9 mouse cellular contexts compared by ENCODE assay signal in the genomic region with DNA sequence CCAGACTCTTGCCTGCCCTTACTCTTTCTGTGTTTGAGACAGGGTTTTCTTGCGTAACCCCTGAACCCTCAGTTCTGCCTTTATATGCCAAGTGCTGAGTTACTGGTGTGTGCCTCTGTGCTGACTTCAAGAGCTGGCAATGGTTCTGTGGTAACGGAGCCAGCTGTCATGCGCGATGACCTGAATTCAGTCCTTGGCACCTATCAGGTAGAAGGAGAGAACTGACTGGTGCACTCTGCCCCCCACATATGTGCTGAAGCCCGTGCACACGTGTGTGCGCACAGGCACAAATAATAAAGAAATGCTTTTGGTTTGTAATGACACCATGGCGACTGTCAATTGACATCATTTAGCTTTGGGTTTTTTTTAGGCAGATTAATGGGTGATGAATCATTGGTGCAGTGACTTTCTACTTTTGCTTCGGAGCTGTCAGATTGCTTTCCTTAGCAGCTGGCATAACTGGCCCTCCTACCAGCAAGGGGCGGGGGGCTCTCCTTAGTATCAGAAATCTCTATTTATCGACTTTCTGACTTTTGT. TPM values are rescaled to one million over a fixed set of nuclear protein-coding genes. Genes with fewer than 3 reads are reported as not detected.
A peak's percentile ranks its signal among the peaks of the same experiment; 100 is the strongest.
DNase-seq lines count a peak whose midpoint lies in the region; ATAC-seq and TF ChIP-seq lines count a peak whose summit lies in the region.
"Had no signal": no experiment of that assay in that cellular context is flagged by ENCODE, and none has a peak within 500 bp of the region (broad histone marks: within the 10 kb centered on the region; RNA-seq: fewer than 3 reads in every experiment).

No protein-coding gene starts in this region.

- peak overlapping the region; percentile 41; the same call in 1 of the 2 replicates for H3K27ac ChIP-seq in hindbrain, postnatal 0 days
- H3K27ac ChIP-seq in hindbrain, embryonic 14.5 days: no peak overlapping the region
- H3K27ac ChIP-seq: midbrain, embryonic 12.5 days had no signal

- no peaks in the 10 kb centered on the region for H3K36me3 ChIP-seq in hindbrain, postnatal 0 days (ENCODE audit: insufficient read depth, low read length)
- H3K36me3 ChIP-seq in hindbrain, embryonic 14.5 days (replicated peaks; ENCODE audit: control insufficient read depth, insufficient read depth): no peaks in the 10 kb centered on the region
- H3K36me3 ChIP-seq: midbrain, embryonic 12.5 days had no signal

- H3K4me3 ChIP-seq in hindbrain, postnatal 0 days (ENCODE audit: low read length): no peak overlapping the region
- no peak overlapping the region for H3K4me3 ChIP-seq in hindbrain, embryonic 14.5 days (replicated peaks; ENCODE audit: low read length)
- H3K4me3 ChIP-seq: midbrain, embryonic 12.5 days had no signal

- intact Hi-C loops in gastrocnemius, postnatal 36 days (cut with DNase I): loop anchor here (5.0 kb wide), 1 partner anchor 35 kb away; no protein-coding TSS in a partner anchor

- no peak overlapping the region for H3K9ac ChIP-seq in hindbrain, postnatal 0 days (replicated peaks; ENCODE audit: low read length)
- no peak overlapping the region for H3K9ac ChIP-seq in hindbrain, embryonic 14.5 days
- H3K9ac ChIP-seq: midbrain, embryonic 12.5 days had no signal

- H3K27me3 ChIP-seq in hindbrain, postnatal 0 days (ENCODE audit: insufficient read depth, low read length): no peaks in the 10 kb centered on the region
- no peaks in the 10 kb centered on the region for H3K27me3 ChIP-seq in hindbrain, embryonic 14.5 days (ENCODE audit: control insufficient read depth, insufficient read depth, low read length)
- H3K27me3 ChIP-seq: midbrain, embryonic 12.5 days had no signal

- no peak for TF ChIP-seq CTCF in hindbrain, postnatal 0 days (IDR thresholded peaks at IDR 0.05; ENCODE audit: low read depth)

- DNase-seq in hindbrain, postnatal 0 days (ENCODE audit: low spot score): peak; percentile 53
- DNase-seq in hindbrain, embryonic 14.5 days (ENCODE audit: low spot score): no peak
- peak; percentile 43 for DNase-seq in 3134 (ENCODE audit: extremely low read depth, insufficient read length, low spot score)
- peak; percentile 76 to 77 for DNase-seq in adrenal gland, postnatal 36 days
- peak; percentile 57 to 76 for DNase-seq in gastrocnemius, postnatal 36 days
- no peak for DNase-seq in ovary, postnatal 10 days (ENCODE audit: low spot score)
- no peak for DNase-seq in urinary bladder, postnatal 10 days (ENCODE audit: low spot score)
- no peak for DNase-seq in right cerebral cortex, postnatal 25 days

- no peak overlapping the region for H3K4me2 ChIP-seq in hindbrain, postnatal 0 days (ENCODE audit: low read depth, low read length)
- no peak overlapping the region for H3K4me2 ChIP-seq in hindbrain, embryonic 14.5 days (replicated peaks)
- H3K4me2 ChIP-seq: midbrain, embryonic 12.5 days had no signal

- no peaks in the 10 kb centered on the region for H3K9me3 ChIP-seq in hindbrain, postnatal 0 days (ENCODE audit: low read length)
- H3K9me3 ChIP-seq in hindbrain, embryonic 14.5 days (ENCODE audit: control insufficient read depth, low read length): no peaks in the 10 kb centered on the region
- H3K9me3 ChIP-seq: midbrain, embryonic 12.5 days had no signal

- no peak for ATAC-seq in hindbrain, postnatal 0 days
- ATAC-seq in hindbrain, embryonic 14.5 days (ENCODE audit: low FRiP score): no peak

- WGBS in hindbrain, postnatal 0 days: 49% methylated on average over 11 of the region's 11 CpGs
- WGBS in hindbrain, embryonic 14.5 days: 65% methylated on average over 11 of the region's 11 CpGs

- peaks cover 23% of the 10 kb centered on the region for H3K4me1 ChIP-seq in hindbrain, postnatal 0 days (ENCODE audit: insufficient read depth, low read length)
- peaks cover 57% of the 10 kb centered on the region for H3K4me1 ChIP-seq in hindbrain, embryonic 14.5 days (replicated peaks; ENCODE audit: control insufficient read depth, insufficient read depth, low read length)

RNA-seq across cellular contexts. Expression of a gene that starts 38.2 kb away (rescaled TPM):
- 65.1 and 69.5 TPM in 2 replicates for total RNA-seq in hindbrain, postnatal 0 days (2014; rRNA removed)
- 33.6 and 34.8 TPM in 2 replicates for polyA plus RNA-seq in hindbrain, postnatal 0 days (2015; fragmentation: Nextera tagmentation; extraction: Ambion mirVana)
- polyA plus RNA-seq in hindbrain, embryonic 14.5 days (2014; fragmentation: Nextera tagmentation; extraction: Ambion mirVana): 61.8 and 67.1 TPM in 2 replicates
- 10 to 100 TPM; 33.6 to 49.3 TPM for total RNA-seq in adrenal gland, postnatal 36 days (2021)
- 10 to 100 TPM; 49.7 to 69.7 TPM for total RNA-seq in gastrocnemius, postnatal 36 days (2021)

RNA-seq across cellular contexts. Expression of a gene that starts 38.5 kb away (rescaled TPM):
- 28.4 and 67.3 TPM in 2 replicates for total RNA-seq in hindbrain, postnatal 0 days (2014; rRNA removed)
- polyA plus RNA-seq in hindbrain, postnatal 0 days (2015; fragmentation: Nextera tagmentation; extraction: Ambion mirVana): 88.0 and 101 TPM in 2 replicates
- 101 and 111 TPM in 2 replicates for polyA plus RNA-seq in hindbrain, embryonic 14.5 days (2014; fragmentation: Nextera tagmentation; extraction: Ambion mirVana)
- total RNA-seq in adrenal gland, postnatal 36 days (2021): 10 to 100 TPM; 47.5 to 57.9 TPM
- 10 to 100 TPM; 12.7 to 17.0 TPM for total RNA-seq in gastrocnemius, postnatal 36 days (2021)

Comparison
In these comparisons a context has a peak if more than half of its experiments do, and no peak if none do; other contexts are left out.
1. DNase-seq: peak in hindbrain, postnatal 0 days (single experiment), 3134 (single experiment), adrenal gland, postnatal 36 days (2 of 2) and gastrocnemius, postnatal 36 days (2 of 2); none in hindbrain, embryonic 14.5 days (single experiment), ovary, postnatal 10 days (single experiment), urinary bladder, postnatal 10 days (single experiment) and right cerebral cortex, postnatal 25 days (single experiment).